Mouse (Mus musculus): ENCODE measurements around the gene Slc9b2.

The Slc9b2 gene

GRCm38 (mm10) chr3:135307411-135308259 is at the start of gene Slc9b2:
TSS of gene Slc9b2 (plus strand) at chr3:135307700.
- DNase-seq (ENCODE audit: low spot score), result peak; percentile 61

DNA sequence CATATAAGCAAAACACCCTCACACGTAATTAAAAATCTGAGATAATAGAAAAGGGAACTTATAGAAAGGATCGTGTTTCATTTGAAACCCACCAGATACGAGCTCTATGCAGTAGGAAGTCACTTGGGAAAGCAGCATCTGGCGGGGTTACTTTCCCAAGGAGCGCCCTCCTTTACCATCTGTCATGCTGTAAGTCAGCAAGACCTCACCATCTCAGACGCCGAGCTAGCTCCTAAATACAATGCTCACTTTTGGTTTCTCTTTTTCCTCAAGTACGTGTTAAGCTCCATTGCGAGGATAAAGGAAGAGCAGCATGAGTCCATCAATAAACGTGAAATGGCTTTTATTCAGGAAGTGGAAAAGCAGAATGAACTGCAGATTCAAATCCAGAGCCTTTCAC is 48.6 kb upstream of the Slc9b2 start:
- DNase-seq (ENCODE audit: low spot score), result no peak

DNA sequence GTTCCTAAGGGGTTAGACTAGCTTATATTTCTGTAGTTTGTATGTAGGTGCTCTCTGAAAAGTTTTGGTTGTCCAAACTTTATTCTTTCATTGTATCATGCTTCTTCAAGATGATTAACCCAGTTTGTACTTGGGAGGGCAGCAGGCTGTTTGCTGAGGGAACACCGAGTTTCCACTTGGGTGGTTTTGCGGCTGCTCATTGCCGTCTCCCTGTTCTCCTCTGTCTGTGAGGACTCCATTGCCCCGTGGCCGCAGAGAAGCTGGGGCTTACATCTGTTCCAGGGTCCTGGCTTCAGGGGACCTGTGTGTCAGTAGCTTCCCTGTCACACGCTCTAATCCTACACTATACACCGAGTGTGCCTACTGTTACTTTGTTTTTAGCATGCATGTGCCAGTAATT is 47.3 kb upstream of the Slc9b2 start:
- no peak for DNase-seq (ENCODE audit: low spot score)

DNA sequence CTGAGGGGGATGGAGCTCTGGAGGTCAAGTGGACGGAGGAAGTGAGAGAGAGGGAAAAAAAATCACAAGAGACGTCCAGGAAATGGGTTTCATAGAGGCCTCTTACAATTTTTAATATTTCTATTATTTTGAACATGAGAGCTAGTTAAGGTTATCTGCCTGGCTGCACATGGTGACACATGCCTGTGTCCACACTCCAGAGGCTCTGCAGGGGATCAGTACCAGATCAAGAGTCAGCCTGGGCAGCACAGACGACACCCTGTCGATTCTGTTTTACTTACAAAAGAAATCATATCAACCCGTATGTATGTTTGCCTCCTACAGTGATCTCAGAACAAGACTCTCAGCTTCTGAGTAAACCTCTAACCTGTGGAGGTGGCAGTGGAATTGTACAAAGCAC is 38.9 kb upstream of the Slc9b2 start:
- DNase-seq (ENCODE audit: low spot score), result no peak

DNA sequence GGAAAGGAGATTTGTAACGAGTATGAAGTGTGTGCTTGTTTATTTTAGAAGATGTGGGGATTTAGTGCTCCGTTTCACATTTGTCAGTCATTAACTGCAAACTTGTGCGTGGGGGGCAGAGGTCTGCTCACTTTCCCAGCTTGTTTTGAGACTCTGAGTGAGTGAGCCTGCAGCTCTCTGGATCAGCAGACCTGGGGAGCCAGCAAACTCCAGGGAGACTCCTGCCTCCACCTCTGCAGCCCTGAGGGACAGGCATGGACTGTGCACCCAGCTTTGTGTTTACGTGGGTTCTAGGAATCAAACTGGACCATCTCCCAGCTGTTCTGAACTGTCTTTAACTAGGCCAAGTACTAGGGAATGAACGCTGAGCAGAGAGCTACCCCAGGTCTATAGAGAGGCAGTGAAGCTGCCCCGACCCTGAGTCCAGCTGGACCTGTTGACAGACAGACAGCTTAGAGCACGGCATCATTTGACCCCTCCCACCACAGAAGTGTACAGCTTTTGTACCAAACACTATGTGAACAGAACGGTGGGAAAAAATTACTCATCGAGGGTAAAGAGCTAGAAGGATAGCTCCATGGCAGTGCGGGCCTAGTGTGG is 38.0 kb upstream of the Slc9b2 start:
- DNase-seq (ENCODE audit: low spot score), result peak; percentile 82

GRCm38 (mm10) chr3:135272627-135273026 is 34.9 kb upstream of the Slc9b2 start:
- DNase-seq (ENCODE audit: low spot score), result no peak

DNA sequence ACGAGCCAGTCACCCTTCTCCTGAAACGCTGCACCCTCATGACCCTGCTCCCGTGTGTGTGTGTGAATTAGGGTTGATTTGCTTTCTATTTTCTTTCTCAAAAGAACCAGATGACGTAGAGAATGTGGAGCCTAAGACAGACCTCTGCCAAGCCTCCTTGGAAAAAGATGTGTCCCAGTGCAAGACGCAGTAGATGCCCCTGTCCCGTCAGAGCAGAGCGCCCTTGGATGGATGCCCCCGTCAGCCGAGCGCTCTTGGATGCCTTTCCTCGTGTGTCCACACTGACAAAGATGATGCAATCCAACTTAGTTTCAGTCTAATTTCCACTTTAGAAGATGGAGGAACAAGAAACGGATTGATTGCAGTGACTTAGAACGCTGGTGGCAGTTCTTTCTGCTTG is 34.5 kb upstream of the Slc9b2 start:
- no peak for DNase-seq (ENCODE audit: low spot score)

DNA sequence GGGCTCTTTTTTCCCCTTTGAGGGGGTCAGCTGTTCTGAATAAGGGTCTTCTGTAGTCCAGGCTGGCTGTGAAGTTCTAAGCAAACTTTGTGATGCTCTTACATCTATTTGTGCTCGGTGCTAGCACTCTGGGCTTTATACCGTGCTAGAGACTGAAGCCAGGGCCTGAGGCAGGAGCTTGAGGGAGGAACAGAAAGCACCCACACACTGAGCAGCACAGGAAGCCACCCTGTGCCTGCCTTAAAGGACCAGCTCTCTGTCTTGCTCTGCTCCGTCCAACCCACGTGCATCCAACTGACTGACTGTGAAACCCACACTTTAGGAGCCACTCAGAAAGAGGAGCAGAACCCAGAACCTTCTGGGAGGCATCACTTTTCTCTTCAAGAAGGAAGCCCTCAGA is 27.3 kb upstream of the Slc9b2 start:
- DNase-seq (ENCODE audit: low spot score), result no peak

DNA sequence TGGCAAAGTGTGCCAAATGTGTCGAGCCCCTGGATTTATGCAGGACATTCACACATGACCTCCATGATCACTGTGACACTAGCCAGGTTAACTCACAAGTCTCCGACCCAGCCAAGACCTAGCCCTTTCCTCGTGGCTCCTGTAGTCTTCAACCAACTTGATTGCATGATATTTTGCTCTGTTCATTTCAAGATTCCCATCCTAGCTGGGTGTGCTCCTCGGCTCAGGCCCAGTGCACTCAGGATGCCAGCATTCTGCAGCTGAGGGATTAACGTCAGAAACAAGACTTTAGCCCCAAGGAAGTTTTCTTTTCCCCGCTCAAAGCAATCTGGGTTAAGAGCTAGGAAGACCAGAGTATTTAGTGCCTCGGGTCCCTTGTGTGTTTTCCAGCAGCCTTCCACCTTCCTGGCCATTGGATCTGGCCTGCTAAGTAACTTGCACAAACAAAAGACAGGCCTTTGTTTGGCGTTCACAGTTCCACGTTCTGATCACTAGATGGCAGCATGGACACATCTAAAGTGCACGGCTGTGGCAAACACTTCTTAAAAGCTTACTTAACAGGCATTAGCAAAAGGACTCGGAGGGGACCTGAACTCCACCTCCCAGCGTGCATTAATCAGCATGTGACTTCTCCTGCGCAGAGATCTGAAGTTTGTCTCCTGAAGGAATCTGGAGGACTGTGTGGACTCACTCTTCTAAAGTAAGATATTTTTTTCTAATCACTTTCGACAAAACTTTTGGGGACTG is 26.7 kb upstream of the Slc9b2 start, which contains the start of gene Bdh2:
Gene Bdh2, plus strand, starts transcription at position 553 of the 747 bp plus-strand sequence.
- DNase-seq (ENCODE audit: low spot score), result peak; percentile 86

GRCm38 (mm10) chr3:135281701-135282100 is 25.8 kb upstream of the Slc9b2 start:
- DNase-seq (ENCODE audit: low spot score), result no peak

- DNase-seq (ENCODE audit: low spot score), result no peak
Measured at GRCm38 (mm10) chr3:135285256-135285655, 22.2 kb upstream of the Slc9b2 start.

DNA sequence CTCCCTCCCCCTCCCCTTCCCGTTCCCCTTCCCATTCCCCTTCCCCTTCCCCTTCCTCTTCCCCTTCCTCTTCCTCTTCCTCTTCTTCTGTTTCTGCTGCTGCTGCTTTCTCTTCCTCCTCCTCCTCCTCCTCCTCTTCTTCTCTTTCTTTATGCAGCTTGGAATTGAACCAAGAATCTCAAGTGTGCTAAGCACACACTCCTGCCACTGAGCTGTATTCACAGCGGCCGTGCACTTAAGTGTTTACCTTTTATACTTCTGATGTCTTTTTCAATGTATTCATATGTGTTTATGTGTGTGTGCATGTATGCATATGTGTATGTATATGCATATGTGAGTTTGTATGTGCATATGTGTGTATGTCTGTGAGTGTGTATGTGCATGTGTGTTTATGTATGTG is 21.7 kb upstream of the Slc9b2 start:
- no peak for DNase-seq (ENCODE audit: low spot score)

GRCm38 (mm10) chr3:135288138-135288750 is 19.3 kb upstream of the Slc9b2 start:
- DNase-seq (ENCODE audit: low spot score), result peak; percentile 69

GRCm38 (mm10) chr3:135289148-135289547 is 18.4 kb upstream of the Slc9b2 start:
- DNase-seq (ENCODE audit: low spot score), result no peak

DNA sequence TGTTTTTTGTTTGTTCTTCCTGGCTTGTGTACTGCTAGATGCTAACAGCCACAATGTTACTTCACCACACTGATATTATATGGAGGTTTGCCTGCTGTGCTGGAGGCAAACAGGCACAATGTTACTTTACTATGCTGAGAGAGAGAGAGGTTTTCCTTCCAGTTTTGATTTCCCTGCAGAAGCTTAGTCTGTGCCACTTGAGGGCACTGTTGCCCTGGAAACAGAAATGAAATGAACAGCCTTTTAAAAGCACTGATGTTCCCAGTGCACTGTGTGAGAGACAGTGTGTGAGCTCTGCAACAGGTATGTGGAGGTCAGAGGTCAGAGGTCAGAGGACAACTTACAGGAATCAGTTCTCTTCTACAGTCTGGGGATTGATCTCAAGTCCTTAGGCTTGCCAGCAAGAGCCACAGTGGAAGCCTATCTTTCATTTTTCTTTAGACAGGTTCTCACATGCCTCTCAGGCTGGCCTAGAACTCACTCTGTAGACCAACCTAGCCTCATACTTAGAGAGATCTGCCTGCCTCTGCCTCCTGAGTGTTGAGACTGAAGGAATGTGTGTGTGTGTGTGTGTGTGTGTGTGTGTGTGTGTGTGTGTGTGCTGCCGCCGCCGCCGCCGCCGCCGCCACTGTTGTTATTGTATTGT is 17.1 kb upstream of the Slc9b2 start:
- DNase-seq (ENCODE audit: low spot score), result peak; percentile 71

DNA sequence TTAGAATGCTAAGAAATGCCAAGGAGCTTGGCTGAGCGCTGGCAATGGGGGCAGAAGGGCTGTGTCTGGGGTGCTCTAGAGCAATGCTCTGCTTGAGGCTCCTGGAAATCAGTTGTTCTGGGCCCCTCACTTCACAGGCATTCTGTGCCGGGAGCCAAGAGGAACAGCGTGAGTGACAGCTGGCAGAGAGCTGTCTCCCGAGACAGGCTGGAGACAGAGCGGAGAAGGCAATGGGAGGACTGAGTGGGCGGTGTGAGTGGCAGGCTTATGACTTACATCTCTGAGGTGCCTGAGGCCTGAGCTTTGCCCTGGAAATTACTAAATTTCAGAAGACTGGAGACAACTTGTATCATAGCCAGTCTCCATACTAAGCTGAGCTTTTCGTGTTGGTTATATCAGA is 13.8 kb upstream of the Slc9b2 start:
- DNase-seq (ENCODE audit: low spot score), result no peak

DNA sequence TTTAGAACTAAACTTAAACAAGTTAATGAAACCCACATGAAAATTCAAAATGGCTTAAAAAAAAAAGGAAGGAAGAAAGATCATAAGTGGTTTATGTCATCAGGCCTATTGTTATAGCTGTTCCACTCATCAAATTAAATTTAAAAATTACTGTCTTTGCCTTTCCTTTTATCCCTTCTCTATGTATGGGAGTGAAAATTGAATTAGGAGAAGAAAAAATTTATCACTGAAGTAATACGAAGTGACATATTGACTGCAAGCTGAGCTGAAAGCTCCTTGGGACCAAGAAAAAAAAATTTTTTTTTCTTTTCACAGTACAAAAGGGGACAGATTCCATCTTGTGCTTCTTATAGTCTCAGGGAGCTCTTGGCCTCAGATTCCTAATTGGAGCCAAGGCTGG is 11.9 kb upstream of the Slc9b2 start:
- no peak for DNase-seq (ENCODE audit: low spot score)

DNA sequence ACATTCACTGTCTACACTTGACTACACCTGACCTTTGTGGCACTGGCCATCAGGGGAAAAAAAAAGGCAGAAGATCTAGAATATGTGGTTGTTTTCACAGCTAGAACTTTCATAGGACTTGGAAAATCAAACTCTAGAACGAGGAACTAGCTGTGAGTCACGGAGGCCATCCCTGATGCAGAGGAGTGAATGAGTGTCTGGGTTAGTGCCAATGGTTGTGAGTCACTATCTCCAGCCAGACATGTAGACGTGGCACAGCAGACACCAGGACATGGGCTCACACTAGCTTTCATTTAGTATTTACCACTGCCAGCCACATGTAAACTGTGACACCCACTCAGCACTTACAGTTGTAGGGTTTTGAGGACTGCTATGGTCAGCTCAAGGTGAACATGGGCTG is 8.9 kb upstream of the Slc9b2 start:
- DNase-seq (ENCODE audit: low spot score), result no peak

DNA sequence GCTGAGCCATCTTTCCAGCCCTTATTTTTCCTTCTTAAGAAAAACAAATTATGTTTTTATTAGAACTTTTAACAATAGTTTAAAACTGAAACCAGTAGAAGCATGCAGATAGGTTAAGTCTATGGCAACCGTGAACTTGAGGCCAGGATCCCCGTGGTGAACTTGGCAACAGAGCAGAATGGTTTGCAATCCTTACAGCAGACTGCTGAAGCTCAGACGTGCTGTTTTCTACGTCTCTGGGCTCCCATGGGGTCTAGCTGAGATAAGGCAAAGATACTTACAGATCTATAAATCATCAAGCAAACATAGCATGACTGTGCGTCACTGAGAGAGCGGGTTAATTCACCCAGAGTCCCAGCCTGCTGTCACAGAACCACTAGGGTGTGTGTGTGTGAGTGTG is 7.4 kb upstream of the Slc9b2 start:
- DNase-seq (ENCODE audit: low spot score), result no peak

DNA sequence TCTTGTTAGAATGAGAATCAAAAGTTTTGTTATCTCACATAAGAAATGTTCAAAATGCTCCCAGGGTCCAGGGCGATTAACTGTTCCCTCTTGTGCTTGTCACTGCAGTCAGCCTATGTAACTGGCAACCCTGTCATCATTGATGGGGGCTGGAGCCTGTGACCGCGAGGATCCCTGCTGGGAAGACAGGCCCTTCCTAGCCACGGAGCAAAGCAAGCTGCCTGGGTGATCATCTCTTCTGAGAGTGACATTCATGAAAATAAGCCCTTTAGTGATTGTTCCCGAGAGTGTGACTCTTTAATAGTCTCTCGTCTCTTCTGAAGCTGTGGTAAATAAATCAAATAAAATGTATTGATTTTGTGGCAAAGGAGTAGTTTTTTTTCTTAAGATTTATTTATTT is 3.4 kb upstream of the Slc9b2 start:
- DNase-seq (ENCODE audit: low spot score), result no peak

- DNase-seq (ENCODE audit: low spot score), result no peak
Measured at GRCm38 (mm10) chr3:135304566-135304965, 2.9 kb upstream of the Slc9b2 start.

GRCm38 (mm10) chr3:135312916-135313491 is 5.5 kb downstream of the Slc9b2 start:
- DNase-seq (ENCODE audit: low spot score), result no peak

Measured in yolk sac, embryonic 10.5 days (tissue).